Mouse (Mus musculus): ENCODE measurements at regions not wholly inside any gene's neighbourhood (a gene's known extent, or its start where the extent isn't known, plus 50 kb on each side); places are given as distances from the start of the nearest gene placed in this dataset.

DNA sequence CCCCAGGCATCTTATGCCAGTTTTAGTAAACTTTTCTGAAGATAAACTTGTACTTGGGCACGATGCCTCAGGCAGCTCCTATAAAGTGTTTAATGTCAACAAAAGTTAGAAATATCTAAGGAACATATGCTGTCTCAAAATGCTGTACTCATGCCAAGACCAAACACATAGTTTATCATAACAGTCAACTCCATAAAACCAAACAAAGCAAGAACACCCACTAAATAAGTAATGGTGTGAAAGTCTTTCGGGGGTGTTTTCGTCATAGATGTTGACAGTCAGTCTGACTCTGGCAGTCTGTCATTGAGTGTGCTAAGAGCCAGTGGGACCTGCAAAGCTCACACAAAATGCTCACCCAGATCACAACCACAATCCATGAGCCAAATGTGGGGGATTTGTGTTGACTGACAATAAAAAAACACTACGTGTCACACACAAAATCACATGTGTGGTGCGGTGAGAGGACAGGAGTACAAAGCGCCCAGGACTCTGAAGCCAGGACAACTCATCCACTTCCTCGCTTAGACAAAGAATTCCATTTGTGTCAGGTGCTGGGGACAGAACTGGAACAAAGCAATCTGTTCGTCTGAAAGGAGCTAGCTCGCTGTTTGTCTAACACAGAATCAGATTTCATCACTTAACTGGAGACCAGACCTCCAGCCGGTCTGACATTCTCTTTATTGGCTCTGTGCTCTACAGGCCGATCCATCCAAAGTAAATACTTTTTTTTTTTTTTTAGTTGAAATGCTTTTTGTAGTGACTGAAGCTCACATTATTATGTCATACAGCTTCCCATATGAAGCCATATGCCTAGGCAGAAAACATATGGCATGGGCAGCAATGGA, 121.3 kb upstream of the Atp5g3 start:
- no peak for ATAC-seq (replicated peaks; ENCODE audit: low FRiP score, low TSS enrichment, poor library complexity, severe bottlenecking)

DNA sequence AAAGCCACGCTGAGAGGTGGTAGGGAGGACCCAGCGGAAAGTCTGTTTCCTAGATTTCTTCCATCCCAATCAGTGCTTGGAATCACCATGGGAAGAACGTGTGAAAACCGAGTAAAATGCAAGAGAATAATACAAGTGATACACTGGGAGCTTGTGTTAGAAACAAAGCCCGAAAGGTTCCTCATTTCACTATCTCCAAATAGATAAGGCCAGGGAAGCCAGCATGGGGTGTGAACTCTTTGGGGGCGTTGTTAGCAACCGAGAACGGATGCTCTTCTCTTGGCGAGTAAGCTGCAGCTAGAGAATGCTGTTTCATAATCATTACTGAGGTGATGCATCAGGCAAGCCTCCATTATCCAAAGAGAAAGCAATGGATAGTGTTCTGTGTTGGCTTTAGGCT, 118.8 kb upstream of the Atp5g3 start:
- no peak for ATAC-seq (replicated peaks; ENCODE audit: low FRiP score, low TSS enrichment, poor library complexity, severe bottlenecking)

DNA sequence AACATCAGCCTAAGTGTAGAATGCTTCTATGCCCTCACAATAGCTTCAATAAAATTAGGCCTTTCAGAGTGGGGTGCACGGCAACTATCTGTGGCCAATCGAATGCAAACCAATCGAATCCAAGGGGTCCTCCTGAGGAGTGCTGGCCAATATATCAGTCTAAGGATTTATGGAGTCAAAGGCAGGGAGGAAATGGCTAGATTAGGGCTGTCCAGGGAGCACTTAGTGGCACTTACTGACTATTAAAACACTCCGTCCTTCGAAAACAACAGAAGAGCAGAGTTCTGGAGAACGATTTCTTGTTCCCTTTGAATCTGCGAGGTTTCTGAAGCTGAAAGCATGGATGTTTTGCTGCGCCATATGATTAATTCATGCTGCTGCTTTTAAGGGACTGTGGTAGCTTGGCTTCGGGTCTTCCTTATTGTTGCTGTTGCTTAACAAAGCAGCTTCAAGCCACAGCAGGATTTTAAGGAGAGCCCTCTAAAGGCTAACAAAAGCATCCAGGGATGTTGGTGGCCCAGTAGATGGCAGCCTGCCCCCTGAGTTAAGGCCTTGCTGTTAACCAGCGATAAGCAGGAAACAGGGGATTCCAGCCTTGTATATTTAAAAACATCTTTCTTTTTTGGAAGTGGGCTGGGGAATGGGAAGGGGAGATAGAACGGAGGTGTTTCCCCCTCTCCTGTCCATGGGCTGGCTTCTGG, 116.4 kb upstream of the Atp5g3 start:
- ATAC-seq (replicated peaks; ENCODE audit: low FRiP score, low TSS enrichment, poor library complexity, severe bottlenecking) = no peak

DNA sequence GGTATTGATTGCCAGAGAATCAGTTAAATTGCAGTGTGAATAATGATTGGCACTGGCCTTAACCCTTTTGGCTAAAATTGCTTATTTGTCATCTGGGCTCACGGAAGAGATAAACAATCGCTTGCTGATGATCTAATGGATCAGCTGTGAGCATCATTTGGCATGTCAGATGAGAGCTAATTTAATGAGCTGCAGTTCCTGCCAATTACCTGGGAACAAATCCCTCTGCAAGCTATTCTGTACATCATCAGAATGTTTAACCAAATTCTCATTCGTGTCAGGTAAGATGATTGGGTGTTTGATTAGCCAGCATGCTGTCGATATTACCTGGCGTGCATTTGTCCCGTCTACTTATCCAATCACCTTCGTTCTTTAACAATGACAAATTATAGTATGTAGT, 104.0 kb upstream of the Atp5g3 start:
- ATAC-seq (replicated peaks; ENCODE audit: low FRiP score, low TSS enrichment, poor library complexity, severe bottlenecking) = no peak

DNA sequence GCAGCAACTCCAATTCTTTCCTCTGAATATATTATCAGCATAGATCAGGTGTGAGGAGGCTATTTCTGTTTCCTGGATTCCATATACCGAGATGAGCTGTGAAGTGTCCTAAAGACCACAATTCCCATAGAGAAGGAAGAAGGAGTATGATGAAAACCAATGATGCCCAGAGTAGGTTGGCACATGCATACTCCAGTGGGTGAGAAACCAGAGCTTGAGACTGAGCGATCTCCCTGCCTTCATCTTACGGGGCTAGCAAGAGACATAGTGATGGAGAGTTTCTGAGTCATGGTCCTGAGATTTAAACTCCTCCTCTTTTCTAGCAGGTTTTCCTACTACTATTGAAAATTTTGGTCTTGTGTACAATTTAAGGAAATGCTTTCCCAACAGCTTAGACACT, 103.1 kb upstream of the Atp5g3 start:
- no peak for ATAC-seq (replicated peaks; ENCODE audit: low FRiP score, low TSS enrichment, poor library complexity, severe bottlenecking)

DNA sequence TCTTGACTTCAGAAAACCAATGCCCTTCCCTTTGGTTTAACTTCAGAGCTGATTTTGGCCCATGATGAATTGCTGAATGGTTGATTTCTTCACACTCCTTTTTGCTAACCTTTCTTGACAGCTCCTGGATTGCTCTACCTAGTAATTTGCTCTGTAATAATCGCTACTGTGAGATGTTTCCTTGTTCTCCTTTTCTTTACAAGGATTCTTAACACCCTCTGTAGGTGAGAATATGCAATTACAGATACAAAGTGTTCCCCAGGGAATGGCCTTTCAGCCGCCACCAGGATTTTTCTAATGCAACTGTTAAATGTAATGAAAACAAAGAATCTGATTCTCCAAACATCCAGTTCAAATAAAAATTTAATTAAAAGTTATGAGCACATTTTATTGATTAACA, 87.4 kb upstream of the Atp5g3 start:
- ATAC-seq (replicated peaks; ENCODE audit: low FRiP score, low TSS enrichment, poor library complexity, severe bottlenecking) = no peak

DNA sequence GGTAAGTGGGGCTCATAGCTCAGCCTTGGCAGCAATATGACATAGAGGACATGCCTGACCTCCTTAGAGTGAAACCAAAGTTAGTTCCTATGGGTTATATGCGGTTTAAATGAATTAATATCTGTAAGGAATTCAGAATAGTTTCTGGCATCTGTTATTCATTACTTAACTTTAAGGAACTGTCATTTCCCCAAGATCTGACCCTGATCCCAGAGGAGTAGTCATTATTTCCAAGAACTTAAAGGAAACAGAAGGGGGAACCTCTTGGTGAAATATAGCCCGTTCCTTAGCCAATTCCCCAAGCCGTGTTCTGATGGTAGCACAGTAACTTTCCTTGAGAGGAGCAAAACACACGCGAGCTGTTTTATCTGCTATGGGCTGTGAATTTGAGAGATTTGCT, 85.9 kb upstream of the Atp5g3 start:
- ATAC-seq (replicated peaks; ENCODE audit: low FRiP score, low TSS enrichment, poor library complexity, severe bottlenecking) = no peak

DNA sequence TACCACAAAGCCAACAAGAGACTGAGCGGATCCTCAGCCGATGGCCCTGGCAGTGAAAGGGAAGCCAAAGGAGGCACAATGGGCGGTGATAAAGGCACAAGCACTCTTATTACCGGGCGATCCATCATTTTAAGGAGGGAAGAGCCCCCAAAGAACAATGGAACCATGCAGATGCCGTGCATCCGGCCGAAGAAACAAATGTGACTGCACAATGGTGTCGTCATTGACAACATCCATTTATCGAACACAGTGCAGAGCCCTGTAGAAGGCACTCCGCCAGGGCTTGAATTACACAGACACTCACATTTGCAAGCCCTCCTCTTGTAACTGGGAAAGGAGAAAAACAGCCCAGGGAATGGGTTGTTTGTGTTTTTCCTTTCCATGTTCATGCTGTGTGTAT, 80.7 kb upstream of the Atp5g3 start:
- ATAC-seq (replicated peaks; ENCODE audit: low FRiP score, low TSS enrichment, poor library complexity, severe bottlenecking) = no peak

DNA sequence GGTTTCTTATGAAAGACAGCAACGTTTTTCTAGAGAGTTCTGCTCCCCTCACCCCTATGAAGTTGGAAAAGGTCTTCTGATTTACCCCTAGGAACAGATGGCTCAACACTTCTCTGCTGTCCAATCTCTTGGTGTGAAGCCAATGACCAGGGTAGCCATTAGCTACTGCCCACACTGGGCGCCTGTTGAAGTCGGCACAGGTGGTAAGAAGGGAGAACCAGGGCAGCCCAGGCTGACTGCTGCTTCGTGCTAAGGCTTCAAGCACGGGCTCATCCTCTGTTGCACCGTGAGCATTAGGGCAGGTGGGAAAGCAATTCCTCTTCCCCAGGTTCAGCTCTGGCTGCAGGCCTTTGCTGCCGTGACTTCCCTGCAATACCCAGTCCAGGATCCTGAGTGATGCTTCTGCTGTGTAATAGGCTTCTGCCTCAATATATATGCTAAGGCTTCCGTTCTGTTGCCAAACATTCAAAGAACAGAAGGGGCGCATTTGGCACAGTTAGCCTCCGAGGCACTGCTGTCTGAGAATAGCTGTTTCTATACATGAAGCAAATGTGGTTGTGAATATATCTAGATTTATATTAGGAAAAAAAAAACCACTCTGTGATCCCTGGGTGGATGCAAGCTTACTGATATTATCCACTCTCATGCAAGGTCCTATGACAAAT, 76.4 kb upstream of the Atp5g3 start:
- no peak for ATAC-seq (replicated peaks; ENCODE audit: low FRiP score, low TSS enrichment, poor library complexity, severe bottlenecking)

DNA sequence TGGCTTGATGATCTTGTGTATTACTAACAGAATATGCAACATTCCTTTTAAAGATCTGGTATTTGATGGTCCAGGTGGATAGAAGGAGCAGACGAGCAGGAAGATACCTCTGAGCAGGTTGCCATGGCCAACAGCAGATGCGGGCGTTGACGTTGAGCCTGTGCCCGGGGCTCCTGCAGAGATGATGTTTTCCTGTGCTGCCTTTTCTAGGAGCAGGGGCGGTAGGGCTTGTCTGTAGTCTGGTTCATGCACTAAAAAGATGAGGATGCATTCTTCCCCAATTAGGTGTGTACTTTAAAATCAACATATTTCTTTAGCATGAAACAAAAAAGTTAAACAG, 74.8 kb upstream of the Atp5g3 start:
- ATAC-seq (replicated peaks; ENCODE audit: low FRiP score, low TSS enrichment, poor library complexity, severe bottlenecking) = no peak

DNA sequence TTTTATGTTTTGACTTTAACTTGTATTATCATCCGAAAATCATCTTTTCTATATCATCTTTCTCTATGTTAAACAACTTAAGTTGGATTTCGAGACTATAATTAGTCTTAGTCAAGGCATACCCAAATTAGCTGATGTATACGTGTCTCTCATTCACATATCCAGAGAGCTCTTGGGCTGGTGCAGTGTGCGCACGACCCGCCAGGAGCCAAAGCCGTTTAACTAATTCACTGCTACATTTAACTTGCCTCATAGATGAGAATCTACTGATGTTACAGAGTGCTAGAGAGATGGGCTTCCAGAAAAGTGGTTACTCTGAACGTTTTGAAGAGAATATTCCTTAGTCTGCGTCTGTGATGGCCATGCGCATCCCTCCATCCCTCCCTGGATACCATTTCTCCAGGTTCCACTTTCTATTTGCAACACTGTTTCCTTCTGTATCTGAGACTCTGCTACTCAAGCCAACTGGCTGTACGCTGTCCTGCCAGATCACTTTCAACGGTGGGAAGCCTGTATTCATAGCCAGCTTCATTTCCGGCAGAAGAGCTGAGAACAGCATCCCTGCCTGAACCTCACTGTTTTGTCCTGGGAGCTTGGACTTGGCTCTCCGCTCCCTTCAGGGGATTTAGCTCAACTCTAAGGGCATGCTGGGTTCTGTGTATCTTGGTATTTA, 74.2 kb upstream of the Atp5g3 start:
- ATAC-seq (replicated peaks; ENCODE audit: low FRiP score, low TSS enrichment, poor library complexity, severe bottlenecking) = no peak

DNA sequence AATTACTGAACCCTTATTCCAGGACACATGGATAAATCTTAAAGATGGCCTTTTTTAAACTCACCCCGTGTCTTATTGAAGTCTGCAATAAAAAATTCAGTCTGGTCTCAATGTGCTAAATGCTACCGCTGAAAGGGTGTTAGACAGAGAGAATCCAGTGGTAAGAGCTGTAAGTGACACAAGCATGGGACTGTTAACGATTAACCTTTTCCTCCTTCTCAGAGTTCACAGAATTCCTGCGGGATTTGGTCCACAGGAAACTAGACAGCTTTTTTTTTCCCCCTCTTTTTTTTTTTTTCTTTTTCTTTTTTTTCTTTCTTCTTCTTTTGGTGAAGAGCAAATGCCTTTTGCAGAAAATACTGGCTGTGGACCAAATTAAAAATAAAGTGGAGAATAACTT, 72.0 kb upstream of the Atp5g3 start:
- no peak for ATAC-seq (replicated peaks; ENCODE audit: low FRiP score, low TSS enrichment, poor library complexity, severe bottlenecking)

DNA sequence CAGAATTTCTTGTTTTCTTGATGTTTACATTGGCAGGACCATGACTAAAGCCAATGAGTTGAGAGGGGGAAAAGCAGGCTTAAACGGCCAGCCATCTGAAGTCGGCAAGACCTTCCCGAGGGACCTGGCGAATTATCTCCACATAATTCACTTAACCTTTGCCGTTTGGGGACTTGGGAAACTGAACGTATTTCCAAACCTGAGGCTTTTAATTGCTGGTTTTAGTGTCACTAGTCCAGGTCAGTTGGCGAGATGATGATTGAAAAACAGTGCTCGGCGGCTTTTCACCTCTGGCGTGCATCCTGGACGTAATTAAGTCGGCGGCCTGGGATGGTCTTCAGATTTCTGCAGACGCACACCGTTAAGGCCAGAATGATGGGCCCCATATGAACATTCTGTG, 66.9 kb upstream of the Atp5g3 start:
- no peak for ATAC-seq (replicated peaks; ENCODE audit: low FRiP score, low TSS enrichment, poor library complexity, severe bottlenecking)

DNA sequence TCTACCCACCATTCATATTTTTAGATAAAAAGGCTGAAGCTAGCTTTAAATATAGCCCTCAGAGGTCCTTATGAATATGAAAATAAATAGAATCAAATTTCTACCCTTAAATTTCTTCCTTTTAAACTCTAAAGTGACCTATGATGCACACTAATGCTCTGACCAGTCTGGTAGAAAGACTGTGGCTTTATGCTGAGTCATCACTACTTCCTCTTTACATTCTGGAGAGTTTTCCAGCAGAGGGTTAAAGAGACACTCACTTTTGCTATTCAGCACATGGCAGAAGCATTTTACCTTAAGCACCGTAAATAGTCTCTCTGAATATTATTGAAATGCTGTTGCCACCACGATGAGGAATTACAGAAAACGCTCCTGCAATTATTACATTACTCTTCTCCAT, 62.6 kb upstream of the Atp5g3 start:
- ATAC-seq (replicated peaks; ENCODE audit: low FRiP score, low TSS enrichment, poor library complexity, severe bottlenecking) = no peak

DNA sequence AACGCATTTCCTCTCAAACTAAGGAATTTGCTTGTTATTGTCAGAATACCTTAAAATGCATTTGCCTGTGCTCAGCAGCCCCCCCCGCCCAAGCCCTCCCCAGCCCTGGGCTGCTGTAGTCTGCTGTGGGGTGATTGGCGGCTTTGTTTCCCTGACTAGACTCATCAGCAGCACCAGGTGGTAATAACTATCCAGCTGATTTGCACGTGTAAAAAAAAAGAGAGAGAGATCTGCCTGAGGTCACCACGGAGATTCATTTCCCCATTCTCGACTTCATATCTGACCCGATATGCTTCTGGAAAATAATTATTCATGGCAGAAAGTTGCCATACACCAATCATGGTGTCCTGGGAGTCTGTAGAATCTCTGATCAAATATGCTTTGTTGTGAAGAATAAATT, 56.5 kb upstream of the Atp5g3 start:
- ATAC-seq (replicated peaks; ENCODE audit: low FRiP score, low TSS enrichment, poor library complexity, severe bottlenecking) = no peak

DNA sequence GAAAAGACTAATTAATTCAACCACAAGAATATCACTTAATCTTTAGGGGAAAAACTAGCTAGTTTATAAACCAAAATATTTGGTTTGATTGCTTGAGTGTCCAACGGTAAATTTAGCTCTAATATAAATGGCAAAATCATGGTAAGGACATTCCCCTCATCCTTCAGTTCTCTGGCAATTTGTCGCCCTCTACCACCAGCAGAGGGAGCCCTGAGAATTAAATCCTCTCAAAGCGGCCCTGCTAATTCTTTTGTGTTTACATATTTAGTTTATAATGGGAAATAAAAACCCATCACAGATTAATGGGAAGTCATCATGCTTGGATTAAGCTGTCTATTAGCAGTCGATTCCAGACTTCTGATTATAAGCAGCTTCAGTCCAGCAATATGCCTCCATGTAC, 54.5 kb upstream of the Atp5g3 start:
- ATAC-seq (replicated peaks; ENCODE audit: low FRiP score, low TSS enrichment, poor library complexity, severe bottlenecking) = no peak

Data from megakaryocyte-erythroid progenitor cell, adult 5-6 weeks (primary cell).